Mouse (Mus musculus): ENCODE measurements around the gene Avpr1b.
A peak's percentile ranks its signal among the peaks of the same experiment; 100 is the strongest.
"Not testable (repeated sequence)": the region's sequence is repeated elsewhere in the genome, so short reads cannot be mapped to it uniquely, and the experiment has no call there.

The Avpr1b gene

GRCm38 (mm10) chr1:131598905-131599304 is at the start of gene Avpr1b:
Avpr1b (plus strand) TSS chr1:131599239.
- no peak for DNase-seq

DNA sequence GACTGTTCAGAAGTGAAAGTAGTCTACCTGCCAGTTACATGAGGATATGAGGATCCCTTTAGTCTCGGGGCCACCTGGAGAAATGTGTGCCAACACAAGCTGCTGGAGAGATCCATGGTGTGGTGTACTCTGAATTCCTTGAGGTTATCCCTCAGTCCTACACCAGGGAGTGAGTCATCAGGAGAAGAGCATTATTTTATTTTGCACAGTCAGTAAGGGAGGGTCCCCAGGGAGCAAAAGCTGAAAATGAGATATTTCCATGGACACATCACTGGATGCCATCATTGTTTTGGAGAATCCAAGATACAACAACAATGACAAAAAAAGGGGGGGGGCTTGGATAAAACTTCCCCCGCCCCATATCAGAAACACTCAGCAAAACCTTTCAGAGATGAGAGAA is 47.1 kb upstream of the Avpr1b start:
- no peak for DNase-seq

- DNase-seq: no peak
Measured at GRCm38 (mm10) chr1:131553428-131553827, 45.6 kb upstream of the Avpr1b start.

DNA sequence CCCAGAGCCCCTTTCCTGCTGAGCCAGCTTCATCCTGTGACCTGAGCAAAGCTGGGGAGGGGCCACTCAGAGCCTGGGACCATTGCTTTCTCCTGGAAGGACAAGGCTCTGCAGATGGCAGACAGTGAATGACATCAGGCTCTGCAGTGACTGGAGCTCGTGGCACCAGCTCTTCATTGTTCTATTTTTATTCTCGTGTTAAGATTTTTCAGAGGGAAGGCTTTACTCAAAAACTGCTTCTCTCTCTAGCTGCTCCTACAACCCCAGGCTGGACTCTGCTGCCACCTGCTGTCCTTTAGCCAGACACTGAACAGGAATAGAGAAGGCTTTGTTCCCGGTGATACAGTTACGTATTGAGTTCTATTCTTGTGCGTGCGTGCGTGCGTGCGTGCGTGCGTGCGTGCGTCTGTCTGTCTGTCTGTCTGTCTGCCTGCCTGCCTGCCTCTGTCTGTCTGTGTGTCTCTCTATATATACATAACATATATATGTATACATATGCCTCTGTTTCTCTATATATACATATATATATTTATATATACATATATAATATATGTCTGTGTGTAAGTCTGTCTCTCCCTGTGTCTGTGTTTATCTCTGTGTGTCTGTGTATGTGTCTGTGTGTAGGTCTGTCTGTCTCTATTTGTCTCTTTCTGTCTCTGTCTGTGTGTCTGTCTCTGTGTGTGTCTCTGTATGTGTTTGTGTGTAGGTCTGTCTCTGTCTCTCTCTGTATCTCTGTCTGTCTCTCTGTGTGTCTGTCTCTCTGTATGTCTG is 43.8 kb upstream of the Avpr1b start:
- DNase-seq: peak; percentile 86

DNA sequence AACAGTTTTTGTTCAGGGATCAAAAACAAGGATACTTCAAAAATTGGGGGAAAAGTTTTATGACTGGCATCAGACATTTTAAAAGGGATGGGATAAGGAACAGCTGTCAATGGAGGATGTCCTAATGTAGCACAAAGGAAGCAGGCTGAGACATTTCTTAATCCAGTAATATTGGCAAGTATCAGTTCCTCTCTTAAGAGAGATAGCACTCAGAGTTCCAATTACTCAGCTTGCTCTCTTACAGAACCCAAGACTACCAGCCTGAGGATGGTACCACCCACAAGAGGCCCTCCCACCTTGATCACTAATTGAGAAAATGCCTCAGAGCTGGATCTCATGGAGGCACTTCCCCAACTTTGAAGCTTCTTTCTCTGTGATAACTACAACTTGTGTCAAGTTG is 38.5 kb upstream of the Avpr1b start:
- no peak for DNase-seq

DNA sequence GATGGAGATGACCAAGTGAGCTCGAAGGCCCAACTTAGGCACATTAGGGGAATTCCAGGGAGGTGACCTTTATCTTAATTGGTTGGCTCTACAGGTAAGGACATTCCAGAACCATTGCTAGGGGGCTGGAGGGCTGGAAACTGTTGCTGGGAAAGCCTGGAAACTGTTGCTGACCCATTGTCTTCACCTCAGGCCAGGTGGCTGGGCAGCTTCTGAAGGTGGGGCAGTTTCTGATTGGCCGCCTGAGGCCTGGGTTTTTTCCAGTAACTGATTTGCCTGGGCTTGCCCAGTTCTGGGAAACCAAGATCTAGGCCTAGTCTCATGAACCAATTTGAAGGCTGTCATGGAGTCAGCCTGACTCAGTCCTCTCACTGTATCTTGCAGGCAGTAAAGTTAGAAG is 37.0 kb upstream of the Avpr1b start:
- no peak for DNase-seq

GRCm38 (mm10) chr1:131566056-131566455 is 33.0 kb upstream of the Avpr1b start:
- DNase-seq: not testable (repeated sequence)

GRCm38 (mm10) chr1:131569721-131570120 is 29.3 kb upstream of the Avpr1b start:
- no peak for DNase-seq

- no peak for DNase-seq
Measured at GRCm38 (mm10) chr1:131570391-131570790, 28.6 kb upstream of the Avpr1b start.

DNA sequence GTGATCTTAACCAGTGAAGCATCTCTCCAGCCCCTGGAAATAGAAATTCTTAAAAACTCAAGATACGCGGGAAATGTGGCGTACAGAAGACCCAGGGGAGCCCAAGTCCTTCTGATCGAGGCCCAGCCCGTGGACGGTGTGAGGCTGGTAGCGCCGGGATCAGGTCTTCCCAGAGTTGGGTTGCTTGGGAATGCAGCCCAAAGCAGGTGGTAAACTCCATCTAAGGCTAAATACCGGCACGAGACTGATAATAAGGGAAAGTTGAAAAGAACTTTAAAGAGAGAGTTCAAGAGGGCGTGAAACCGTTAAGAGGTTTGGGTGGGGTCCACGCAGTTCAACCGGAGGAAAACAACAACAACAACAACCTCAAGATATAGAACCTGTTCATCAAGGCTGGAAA is 25.3 kb upstream of the Avpr1b start:
- no peak for DNase-seq

GRCm38 (mm10) chr1:131578943-131579680 is 19.9 kb upstream of the Avpr1b start:
- DNase-seq: no peak

DNA sequence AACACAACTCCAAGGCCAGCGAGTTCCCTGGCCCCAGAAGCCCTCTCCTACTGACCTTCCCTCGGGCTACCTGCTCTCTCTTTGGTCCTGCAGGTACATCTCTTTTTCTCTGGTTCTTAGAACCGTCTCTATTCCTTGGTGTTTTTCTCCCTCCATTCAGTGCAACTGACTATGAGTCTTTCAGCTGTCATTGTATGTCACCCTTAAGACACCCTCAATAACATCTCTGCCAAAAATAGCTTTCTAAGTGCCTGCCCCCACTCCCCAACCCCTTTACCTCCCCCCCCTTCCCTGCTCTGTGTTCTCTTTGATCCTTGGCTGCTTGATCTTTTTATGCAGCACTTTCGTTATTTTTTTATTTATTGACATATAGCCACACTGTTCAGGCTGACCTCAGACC is 18.6 kb upstream of the Avpr1b start:
- no peak for DNase-seq

DNA sequence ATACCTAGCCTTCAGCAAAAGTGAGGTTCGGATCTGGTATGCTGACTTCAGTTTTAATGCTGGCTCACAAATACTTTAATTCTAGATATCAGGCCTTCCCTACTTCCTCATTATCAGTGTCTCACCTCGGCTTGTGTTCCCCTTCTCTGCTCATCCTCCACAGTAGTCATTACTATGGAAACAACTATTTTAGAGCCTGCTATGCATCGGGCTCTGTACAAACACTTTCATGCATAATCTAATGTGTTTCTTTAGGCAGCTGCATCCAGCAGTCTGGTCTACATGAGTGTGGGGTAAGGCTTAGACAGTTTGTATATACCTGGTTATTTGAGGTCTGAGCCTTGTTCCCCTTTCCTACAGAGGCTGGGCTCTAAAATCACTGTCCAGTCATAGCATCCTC is 15.4 kb upstream of the Avpr1b start:
- no peak for DNase-seq

- peak; percentile 53 for DNase-seq
Measured at GRCm38 (mm10) chr1:131586836-131587235, 12.2 kb upstream of the Avpr1b start.

- DNase-seq: no peak
Measured at GRCm38 (mm10) chr1:131600314-131600713, 1.3 kb downstream of the Avpr1b start.

GRCm38 (mm10) chr1:131606719-131607118 is 7.7 kb downstream of the Avpr1b start:
- DNase-seq: no peak

GRCm38 (mm10) chr1:131612556-131613155 is 13.6 kb downstream of the Avpr1b start:
- DNase-seq: no peak

- DNase-seq: peak; percentile 49
Measured at GRCm38 (mm10) chr1:131613361-131614133, 14.5 kb downstream of the Avpr1b start.

DNA sequence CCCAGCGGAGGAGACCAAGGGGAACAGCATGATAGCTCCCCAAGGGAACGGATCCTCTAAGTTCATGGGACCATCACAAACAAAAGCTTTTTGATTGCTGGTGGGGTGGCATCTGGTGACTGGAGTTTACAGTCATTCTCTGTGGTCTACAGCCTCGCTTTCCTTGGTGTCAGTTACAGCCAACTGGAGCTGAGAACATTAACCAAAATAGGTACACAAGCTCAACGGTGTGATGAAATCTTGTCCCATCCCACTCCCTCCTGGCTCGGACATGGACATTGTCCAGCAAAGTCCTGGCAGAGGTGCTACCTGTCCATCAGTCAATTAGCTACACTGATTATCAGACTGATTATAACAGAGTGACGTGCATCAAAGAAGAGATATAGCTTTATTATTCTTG is 15.6 kb downstream of the Avpr1b start:
- DNase-seq: no peak

- DNase-seq: no peak
Measured at GRCm38 (mm10) chr1:131616131-131616530, 17.1 kb downstream of the Avpr1b start.

DNA sequence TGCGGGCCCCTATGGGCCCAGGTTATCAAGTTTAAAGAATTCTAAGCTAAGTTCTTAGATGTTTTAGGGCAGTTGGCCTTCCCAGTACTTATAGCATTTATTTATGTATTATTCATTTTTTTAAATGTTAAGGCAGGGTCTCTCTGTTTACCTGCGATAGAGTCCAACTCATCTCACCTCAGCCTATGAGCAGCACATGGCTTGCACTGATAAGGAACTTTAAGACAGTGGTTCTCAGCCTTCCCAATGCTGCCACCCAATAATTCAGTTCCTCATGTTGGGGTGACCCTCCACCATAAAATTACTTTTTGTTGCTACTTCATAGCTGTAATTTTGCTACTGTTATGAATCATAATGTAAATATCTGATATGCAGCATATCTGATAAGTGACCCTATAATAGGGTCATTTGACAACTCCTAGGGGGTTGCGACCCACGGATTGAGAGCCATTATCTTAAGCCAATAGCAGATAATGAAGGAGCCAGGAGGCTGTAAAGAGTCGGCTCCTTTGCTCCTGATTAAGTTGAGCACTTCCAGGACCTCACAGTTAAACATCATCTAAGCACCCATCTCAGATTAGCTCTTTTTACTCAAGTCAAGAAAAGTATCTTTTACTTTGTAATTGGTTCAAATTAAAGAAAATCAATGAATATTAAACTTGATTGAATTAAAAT is 17.6 kb downstream of the Avpr1b start:
- DNase-seq: no peak

- DNase-seq: no peak
Measured at GRCm38 (mm10) chr1:131618576-131618975, 19.5 kb downstream of the Avpr1b start.

- no peak for DNase-seq
Measured at GRCm38 (mm10) chr1:131619348-131619747, 20.3 kb downstream of the Avpr1b start.
